Mouse (Mus musculus) spleen, adult 2 months (tissue): ENCODE results near the gene Cdca7.

Experiments used
- CTCF ChIP-seq: fragments of 200-500 bp; IDR thresholded peaks from 2 replicates; pipeline ENCODE4 v1.5.1; 2011; ENCODE audit warnings: mild to moderate bottlenecking, inconsistent platforms; ENCODE audit not compliant: insufficient read depth, insufficient read length, insufficient replicate concordance; ENCODE audit errors: extremely low read depth
- POLR2A ChIP-seq: fragments of 200-500 bp; IDR thresholded peaks from 2 replicates; pipeline ENCODE4 v1.6.1; 2011; ENCODE audit warnings: low read depth, low read length, inconsistent platforms

GRCm38 (mm10) chr2:72441010-72441409, 34.9 kb upstream of the Cdca7 start:
- TF ChIP-seq CTCF: no peak
- no peak for TF ChIP-seq POLR2A
